Mouse (Mus musculus) stomach, embryonic 14.5 days (tissue): ENCODE measurements around the gene Agl. TPM values are rescaled to one million over a fixed set of nuclear protein-coding genes. Genes with fewer than 3 reads are reported as not detected.

Experiments
- ATAC-seq: fragments of 200-750 bp; cut with Nextera tagmentation; 2 replicates; pipeline ENCODE4 v1.8.0; 2017; ENCODE audit warnings: low read depth, moderate TSS enrichment; ENCODE audit not compliant: insufficient number of reproducible peaks, insufficient read depth, low FRiP score
- H3K27ac ChIP-seq: fragments of 300-500 bp; sonication (generic); 2 replicates; pipeline ENCODE4 v1.5.1; 2014; ENCODE audit warnings: mild to moderate bottlenecking, low read length, moderate library complexity, mixed read lengths
- H3K27me3 ChIP-seq: fragments of 300-500 bp; sonication (generic); 2 replicates; pipeline ENCODE4 v1.6.1; 2014; ENCODE audit warnings: low read length, control low read depth, mixed read lengths; ENCODE audit not compliant: control insufficient read depth, insufficient read depth
- H3K36me3 ChIP-seq: fragments of 300-500 bp; sonication (generic); 2 replicates; pipeline ENCODE4 v1.6.1; 2014; ENCODE audit warnings: mild to moderate bottlenecking, control low read depth, low read length, moderate library complexity, mixed read lengths; ENCODE audit not compliant: control insufficient read depth, insufficient read depth
- H3K4me1 ChIP-seq: fragments of 300-500 bp; sonication (generic); 2 replicates; pipeline ENCODE4 v1.6.1; 2014; ENCODE audit warnings: low read length, control low read depth, mixed read lengths; ENCODE audit not compliant: control insufficient read depth, insufficient read depth
- H3K4me2 ChIP-seq: fragments of 300-500 bp; sonication (generic); replicated peaks from 2 replicates; pipeline ENCODE4 v1.6.1; 2014; ENCODE audit warnings: low read depth, low read length, control low read depth
- H3K4me3 ChIP-seq: fragments of 300-500 bp; sonication (generic); 2 replicates; pipeline ENCODE4 v1.5.1; 2014; ENCODE audit warnings: low read depth, low read length, control low read depth
- H3K9ac ChIP-seq: fragments of 300-500 bp; sonication (generic); replicated peaks from 2 replicates; pipeline ENCODE4 v1.6.1; 2014; ENCODE audit warnings: low read depth, mild to moderate bottlenecking, control low read depth, low read length, moderate library complexity, mixed read lengths
- H3K9me3 ChIP-seq: fragments of 300-500 bp; sonication (generic); 2 replicates; pipeline ENCODE4 v1.6.1; 2016; ENCODE audit warnings: low read depth, low read length, control low read depth; ENCODE audit not compliant: control insufficient read depth
- WGBS: fragments of 180-500 bp; shearing (Covaris S2); extraction: QIAGEN DNeasy Blood & Tissue Kit; methylation state at CpG from one replicate; pipeline ENCODE4 v1.1.7; 2014; 5-methylcytosine and 5-hydroxymethylcytosine counted together
- polyA plus RNA-seq: library from polyadenylated mRNA; unstranded; fragments of >200 nt; fragmentation: Nextera tagmentation; extraction: Ambion mirVana; gene quantifications from 2 replicates; pipeline ENCODE4 v1.2.1, GENCODE M21; 2014

Gene Agl
- polyA plus RNA-seq: 18.8 and 19.6 TPM in 2 replicates

- peak; percentile 99 for ATAC-seq
- H3K27me3 ChIP-seq: no peaks in the 10 kb centered on the region
- under 1% methylated on average over 46 of the region's 57 CpGs for WGBS
Measured at GRCm38 (mm10) chr3:116807811-116808506, at the start of gene Agl. Agl (minus strand) TSS chr3:116808166.

GRCm38 (mm10) chr3:116857611-116858010, 49.6 kb upstream of the Agl start:
- whole genome bisulfite sequencing: 77% methylated on average over 6 of the region's 6 CpGs
- no peak for ATAC-seq
- Histone ChIP-seq H3K27ac (no peak overlapping the region), H3K9ac (no peak overlapping the region), H3K4me1 (no peaks in the 10 kb centered on the region), H3K36me3 (no peaks in the 10 kb centered on the region), H3K4me3 (no peak overlapping the region), H3K27me3 (no peaks in the 10 kb centered on the region), H3K9me3 (no peaks in the 10 kb centered on the region), H3K4me2 (no peak overlapping the region)

More at GRCm38 (mm10) chr3:116807811-116808506, at the start of gene Agl:
- Histone ChIP-seq H3K4me3 (peak within 1 kb of the TSS; percentile 75), H3K9ac (peak within 1 kb of the TSS; percentile 60), H3K9me3 (no peaks in the 10 kb centered on the region), H3K4me2 (peak within 1 kb of the TSS; percentile 76), H3K4me1 (no peaks in the 10 kb centered on the region; the same call in 1 of the 2 replicates), H3K27ac (peak within 1 kb of the TSS; percentile 87), H3K36me3 (no peaks in the 10 kb centered on the region)

GRCm38 (mm10) chr3:116852421-116852820, 44.5 kb upstream of the Agl start:
- WGBS: 88% methylated on average over 3 of the region's 3 CpGs
- H3K27ac ChIP-seq: no peak overlapping the region
- ATAC-seq: no peak
- H3K4me3 ChIP-seq: no peak overlapping the region
- H3K9me3 ChIP-seq: no peaks in the 10 kb centered on the region
- H3K27me3 ChIP-seq: no peaks in the 10 kb centered on the region
- H3K4me2 ChIP-seq: no peak overlapping the region
- H3K9ac ChIP-seq: no peak overlapping the region
- H3K36me3 ChIP-seq: no peaks in the 10 kb centered on the region
- H3K4me1 ChIP-seq: no peaks in the 10 kb centered on the region

GRCm38 (mm10) chr3:116850376-116850775, 42.4 kb upstream of the Agl start:
- H3K4me3 ChIP-seq: no peak overlapping the region
- ATAC-seq: no peak
- H3K9me3 ChIP-seq: no peaks in the 10 kb centered on the region
- H3K4me2 ChIP-seq: no peak overlapping the region
- H3K36me3 ChIP-seq: no peaks in the 10 kb centered on the region
- H3K4me1 ChIP-seq: no peaks in the 10 kb centered on the region
- H3K27me3 ChIP-seq: no peaks in the 10 kb centered on the region
- H3K27ac ChIP-seq: no peak overlapping the region
- H3K9ac ChIP-seq: no peak overlapping the region
- 82% methylated on average over 1 of the region's 1 CpGs for WGBS

- Histone ChIP-seq H3K27me3 (no peaks in the 10 kb centered on the region), H3K4me2 (no peak overlapping the region), H3K4me3 (no peak overlapping the region), H3K9me3 (no peaks in the 10 kb centered on the region), H3K4me1 (no peaks in the 10 kb centered on the region), H3K9ac (no peak overlapping the region), H3K27ac (no peak overlapping the region), H3K36me3 (no peaks in the 10 kb centered on the region)
- 76% methylated on average over 4 of the region's 4 CpGs for WGBS
- ATAC-seq: no peak
Measured at GRCm38 (mm10) chr3:116848936-116849335, 41.0 kb upstream of the Agl start.

GRCm38 (mm10) chr3:116848099-116848498, 40.1 kb upstream of the Agl start:
- Histone ChIP-seq H3K9me3 (no peaks in the 10 kb centered on the region), H3K4me3 (no peak overlapping the region), H3K9ac (no peak overlapping the region), H3K27me3 (no peaks in the 10 kb centered on the region), H3K4me1 (no peaks in the 10 kb centered on the region), H3K27ac (no peak overlapping the region), H3K4me2 (no peak overlapping the region), H3K36me3 (no peaks in the 10 kb centered on the region)
- no peak for ATAC-seq
- WGBS: 87% methylated on average over 1 of the region's 1 CpGs

GRCm38 (mm10) chr3:116846084-116846483, 38.1 kb upstream of the Agl start:
- Histone ChIP-seq H3K4me1 (no peaks in the 10 kb centered on the region), H3K4me3 (no peak overlapping the region), H3K9ac (no peak overlapping the region), H3K36me3 (no peaks in the 10 kb centered on the region), H3K9me3 (no peaks in the 10 kb centered on the region), H3K27me3 (no peaks in the 10 kb centered on the region), H3K4me2 (no peak overlapping the region), H3K27ac (no peak overlapping the region)
- 46% methylated on average over 4 of the region's 4 CpGs for WGBS
- ATAC-seq: no peak

GRCm38 (mm10) chr3:116844880-116845579, 37.1 kb upstream of the Agl start:
- H3K4me1 ChIP-seq: no peaks in the 10 kb centered on the region
- H3K27me3 ChIP-seq: no peaks in the 10 kb centered on the region
- no peaks in the 10 kb centered on the region; the same call in 1 of the 2 replicates for H3K9me3 ChIP-seq
- ATAC-seq: no peak
- no peak overlapping the region for H3K27ac ChIP-seq
- H3K4me3 ChIP-seq: no peak overlapping the region
- no peak overlapping the region for H3K9ac ChIP-seq
- WGBS: 84% methylated on average over 10 of the region's 10 CpGs
- no peak overlapping the region for H3K4me2 ChIP-seq
- no peaks in the 10 kb centered on the region for H3K36me3 ChIP-seq
